Mouse (Mus musculus) kidney, embryonic 16.5 days (tissue): ENCODE data around the gene Aldh3a2. TPM values are rescaled to one million over a fixed set of nuclear protein-coding genes. Genes with fewer than 3 reads are reported as not detected.

ENCODE experiments used
- polyA plus RNA-seq: library from polyadenylated mRNA; unstranded; fragments of >200 nt; fragmentation: Nextera tagmentation; extraction: Ambion mirVana; gene quantifications from 2 replicates; pipeline ENCODE4 v1.2.1, GENCODE M21; 2015

Gene Aldh3a2
- polyA plus RNA-seq, 1 experiment from 2014 or later: 42.1 TPM

Other genes starting within 250 kb of the Aldh3a2 start
- 0.30 and 0.32 TPM in 2 replicates for gene Kcnj12, start 244.9 kb downstream of the Aldh3a2 start, polyA plus RNA-seq
- 1.3 and 1.8 TPM in 2 replicates for gene Tnfrsf13b, start 140.7 kb downstream of the Aldh3a2 start, polyA plus RNA-seq
- 137 and 144 TPM in 2 replicates for gene Usp22, start 92.4 kb downstream of the Aldh3a2 start, polyA plus RNA-seq
- gene Aldh3a1, start 59.9 kb downstream of the Aldh3a2 start, polyA plus RNA-seq: not detected in 2 replicates
- gene Slc47a2, start 75.4 kb upstream of the Aldh3a2 start, polyA plus RNA-seq: 0.10 TPM in 1 of 2 replicates, not detected in the other
- gene Slc47a1, start 110.9 kb upstream of the Aldh3a2 start, polyA plus RNA-seq: 39.5 and 48.8 TPM in 2 replicates
- 0.25 and 0.33 TPM in 2 replicates for gene Rnf112, start 186.7 kb upstream of the Aldh3a2 start, polyA plus RNA-seq
- gene Mfap4, start 218.0 kb upstream of the Aldh3a2 start, polyA plus RNA-seq: 164 and 181 TPM in 2 replicates
- 62.5 and 65.0 TPM in 2 replicates for gene Mapk7, start 226.9 kb upstream of the Aldh3a2 start, polyA plus RNA-seq
- gene B9d1, start 237.7 kb upstream of the Aldh3a2 start, polyA plus RNA-seq: 47.1 and 53.8 TPM in 2 replicates